Comparison of ENCODE assay signal across 10 mouse cellular contexts in genomic region chr1:78454659-78455058, GRCm38 (mm10). TPM values are rescaled to one million over a fixed set of nuclear protein-coding genes. Genes with fewer than 3 reads are reported as not detected.
A peak's percentile ranks its signal among the peaks of the same experiment; 100 is the strongest.
DNase-seq lines count a peak whose midpoint lies in the region; ATAC-seq and TF ChIP-seq lines count a peak whose summit lies in the region.
"Had no signal": no experiment of that assay in that cellular context is flagged by ENCODE, and none has a peak within 500 bp of the region (broad histone marks: within the 10 kb centered on the region; RNA-seq: fewer than 3 reads in every experiment).

No protein-coding gene starts in this region.

- no peak overlapping the region for H3K4me2 ChIP-seq in forebrain, postnatal 0 days (ENCODE audit: low read depth)
- H3K4me2 ChIP-seq: heart, embryonic 13.5 days; midbrain, embryonic 12.5 days had no signal

- no peak overlapping the region for H3K27ac ChIP-seq in layer of hippocampus, adult 2 months
- no peak overlapping the region for H3K27ac ChIP-seq in forebrain, postnatal 0 days (ENCODE audit: low read depth, low read length)
- H3K27ac ChIP-seq in limb, embryonic 10.5 days = no peak overlapping the region
- H3K27ac ChIP-seq: heart, embryonic 13.5 days; midbrain, embryonic 12.5 days had no signal

- ATAC-seq in forebrain, postnatal 0 days = peak; percentile 53; the same call in 1 of the 2 replicates
- no peak for ATAC-seq in granulocyte monocyte progenitor cell, adult 5-6 weeks (replicated peaks; ENCODE audit: poor library complexity, severe bottlenecking)

- no peaks in the 10 kb centered on the region for H3K27me3 ChIP-seq in forebrain, postnatal 0 days (ENCODE audit: insufficient read depth, low read length)
- no peaks in the 10 kb centered on the region for H3K27me3 ChIP-seq in limb, embryonic 10.5 days (ENCODE audit: low read depth, poor library complexity, severe bottlenecking)
- H3K27me3 ChIP-seq: heart, embryonic 13.5 days; midbrain, embryonic 12.5 days had no signal

- WGBS in forebrain, postnatal 0 days = 26% methylated on average over 7 of the region's 7 CpGs
- WGBS in limb, embryonic 10.5 days = 46% methylated on average over 7 of the region's 7 CpGs

- H3K4me3 ChIP-seq in layer of hippocampus, adult 2 months = no peak overlapping the region
- no peak overlapping the region for H3K4me3 ChIP-seq in forebrain, postnatal 0 days (ENCODE audit: low read depth, low read length)
- H3K4me3 ChIP-seq in limb, embryonic 10.5 days = no peak overlapping the region
- H3K4me3 ChIP-seq: heart, embryonic 13.5 days; midbrain, embryonic 12.5 days had no signal

- DNase-seq in layer of hippocampus, adult 2 months (ENCODE audit: low spot score in 2 of 2) = peak in 1 of 2 experiments; percentile 51
- no peak for DNase-seq in layer of hippocampus, adult 9-11 months
- peak; percentile 81 for DNase-seq in ES-CJ7 (ENCODE audit: low read depth, low spot score)
- peak; percentile 9 for DNase-seq in c-Kit-positive CD71-positive TER-119-positive erythroid progenitor cells, embryonic 14.5 days (ENCODE audit: low spot score)
- DNase-seq in forebrain, postnatal 0 days = peak; percentile 76
- DNase-seq in limb, embryonic 10.5 days (ENCODE audit: low spot score) = peak; percentile 51
- peak; percentile 57 to 67 for DNase-seq in right cerebral cortex, postnatal 10 days (ENCODE audit: low spot score in 2 of 2)

- no peaks in the 10 kb centered on the region for H3K4me1 ChIP-seq in forebrain, postnatal 0 days (ENCODE audit: insufficient read depth)
- no peaks in the 10 kb centered on the region for H3K4me1 ChIP-seq in limb, embryonic 10.5 days
- H3K4me1 ChIP-seq: heart, embryonic 13.5 days; midbrain, embryonic 12.5 days had no signal

- peak; percentile 90 for TF ChIP-seq CTCF in layer of hippocampus, adult 2 months (conservative IDR thresholded peaks at IDR 0.05)
- peak; percentile 84 for TF ChIP-seq CTCF in forebrain, postnatal 0 days (IDR thresholded peaks at IDR 0.05; ENCODE audit: low read depth)

- no peak overlapping the region for H3K9ac ChIP-seq in forebrain, postnatal 0 days
- H3K9ac ChIP-seq: heart, embryonic 13.5 days; midbrain, embryonic 12.5 days had no signal

- H3K9me3 ChIP-seq in forebrain, postnatal 0 days (ENCODE audit: low read length) = no peaks in the 10 kb centered on the region
- no peaks in the 10 kb centered on the region for H3K9me3 ChIP-seq in limb, embryonic 10.5 days (replicated peaks)
- H3K9me3 ChIP-seq: heart, embryonic 13.5 days; midbrain, embryonic 12.5 days had no signal

- peaks cover 69% of the 10 kb centered on the region for H3K36me3 ChIP-seq in forebrain, postnatal 0 days (ENCODE audit: insufficient read depth)
- peaks cover 86% of the 10 kb centered on the region for H3K36me3 ChIP-seq in limb, embryonic 10.5 days

RNA-seq across cellular contexts. Expression of gene Farsb, which starts 34.0 kb away (rescaled TPM):
- 10 to 100 TPM; 67.8 to 68.4 TPM for total RNA-seq in layer of hippocampus, adult 2 months (2021)
- 90.6 and 96.9 TPM in 2 replicates for total RNA-seq in forebrain, postnatal 0 days (2014; rRNA removed)
- polyA plus RNA-seq in forebrain, postnatal 0 days (2015; fragmentation: Nextera tagmentation; extraction: Ambion mirVana) = 152 and 154 TPM in 2 replicates
- polyA plus RNA-seq in limb, embryonic 10.5 days (2016; fragmentation: Nextera tagmentation; extraction: Ambion mirVana) = 154 and 155 TPM in 2 replicates
- 81.3 and 85.3 TPM in 2 replicates for total RNA-seq in granulocyte monocyte progenitor cell, adult 5-6 weeks (2014; fragmentation: Nextera tagmentation)
- 75.1 and 85.1 TPM in 2 replicates for total RNA-seq in granulocyte monocyte progenitor cell, adult 5-6 weeks (2017)

RNA-seq across cellular contexts. Expression of gene Mogat1, which starts 56.1 kb away (rescaled TPM):
- total RNA-seq in layer of hippocampus, adult 2 months (2021) = not detected
- 1.1 TPM in 1 of 2 replicates, not detected in the other for total RNA-seq in forebrain, postnatal 0 days (2014; rRNA removed)
- polyA plus RNA-seq in forebrain, postnatal 0 days (2015; fragmentation: Nextera tagmentation; extraction: Ambion mirVana) = 0.34 TPM in 1 of 2 replicates, not detected in the other
- 0.19 and 0.34 TPM in 2 replicates for polyA plus RNA-seq in limb, embryonic 10.5 days (2016; fragmentation: Nextera tagmentation; extraction: Ambion mirVana)
- total RNA-seq in granulocyte monocyte progenitor cell, adult 5-6 weeks (2014; fragmentation: Nextera tagmentation) = not detected in 2 replicates
- total RNA-seq in granulocyte monocyte progenitor cell, adult 5-6 weeks (2017) = not detected in 2 replicates
- polyA plus RNA-seq: heart, embryonic 13.5 days; midbrain, embryonic 12.5 days had no signal

RNA-seq across cellular contexts. Expression of gene BC035947, which starts 57.3 kb away (rescaled TPM):
- total RNA-seq in layer of hippocampus, adult 2 months (2021) = under 1 TPM; 0.37 to 0.46 TPM
- 0.69 and 1.5 TPM in 2 replicates for total RNA-seq in forebrain, postnatal 0 days (2014; rRNA removed)
- polyA plus RNA-seq in forebrain, postnatal 0 days (2015; fragmentation: Nextera tagmentation; extraction: Ambion mirVana) = 0.30 and 0.40 TPM in 2 replicates
- 0.09 and 0.19 TPM in 2 replicates for polyA plus RNA-seq in limb, embryonic 10.5 days (2016; fragmentation: Nextera tagmentation; extraction: Ambion mirVana)
- not detected in 2 replicates for total RNA-seq in granulocyte monocyte progenitor cell, adult 5-6 weeks (2014; fragmentation: Nextera tagmentation)
- total RNA-seq in granulocyte monocyte progenitor cell, adult 5-6 weeks (2017) = not detected in 2 replicates
